Mouse (Mus musculus) forebrain, embryonic 13.5 days (tissue): ENCODE results near the gene Rasgrf2. TPM values are rescaled to one million over a fixed set of nuclear protein-coding genes. Genes with fewer than 3 reads are reported as not detected.
A peak's percentile ranks its signal among the peaks of the same experiment; 100 is the strongest.

Source experiments
- ATAC-seq: fragments of 200-750 bp; cut with Nextera tagmentation; 2 replicates; pipeline ENCODE4 v1.8.0; 2017
- H3K27ac ChIP-seq: fragments of 300-500 bp; sonication (generic); 2 replicates; pipeline ENCODE4 v1.5.1; 2015; ENCODE audit warnings: inconsistent platforms, mild to moderate bottlenecking, moderate library complexity
- H3K27me3 ChIP-seq: fragments of 300-500 bp; sonication (generic); 2 replicates; pipeline ENCODE4 v1.6.1; 2015; ENCODE audit warnings: mild to moderate bottlenecking, inconsistent platforms
- H3K36me3 ChIP-seq: fragments of 300-500 bp; sonication (generic); 2 replicates; pipeline ENCODE4 v1.6.1; 2015; ENCODE audit warnings: mild to moderate bottlenecking, inconsistent platforms; ENCODE audit not compliant: poor library complexity, severe bottlenecking
- H3K4me1 ChIP-seq: fragments of 300-500 bp; sonication (generic); 2 replicates; pipeline ENCODE4 v1.6.1; 2015; ENCODE audit warnings: inconsistent platforms
- H3K4me2 ChIP-seq: fragments of 300-500 bp; sonication (generic); 2 replicates; pipeline ENCODE4 v1.6.1; 2015; ENCODE audit warnings: inconsistent platforms, mild to moderate bottlenecking, moderate library complexity
- H3K4me3 ChIP-seq: fragments of 300-500 bp; sonication (generic); 2 replicates; pipeline ENCODE4 v1.5.1; 2015; ENCODE audit warnings: mild to moderate bottlenecking, inconsistent platforms
- H3K9ac ChIP-seq: fragments of 300-500 bp; sonication (generic); 2 replicates; pipeline ENCODE4 v1.6.1; 2015; ENCODE audit warnings: mild to moderate bottlenecking, inconsistent platforms
- H3K9me3 ChIP-seq: fragments of 300-500 bp; sonication (generic); replicated peaks from 2 replicates; pipeline ENCODE4 v1.6.1; 2016; ENCODE audit warnings: inconsistent platforms
- WGBS: fragments of 180-500 bp; shearing (Covaris S2); methylation state at CpG from one replicate; pipeline ENCODE4 v1.1.7; 2015; 5-methylcytosine and 5-hydroxymethylcytosine counted together
- polyA plus RNA-seq: library from polyadenylated mRNA; unstranded; fragments of >200 nt; fragmentation: Nextera tagmentation; extraction: Ambion mirVana; gene quantifications from 2 replicates; pipeline ENCODE4 v1.2.1, GENCODE M21; 2015

Rasgrf2 gene
- polyA plus RNA-seq, 1 experiment from 2014 or later: 0.97 TPM

DNA sequence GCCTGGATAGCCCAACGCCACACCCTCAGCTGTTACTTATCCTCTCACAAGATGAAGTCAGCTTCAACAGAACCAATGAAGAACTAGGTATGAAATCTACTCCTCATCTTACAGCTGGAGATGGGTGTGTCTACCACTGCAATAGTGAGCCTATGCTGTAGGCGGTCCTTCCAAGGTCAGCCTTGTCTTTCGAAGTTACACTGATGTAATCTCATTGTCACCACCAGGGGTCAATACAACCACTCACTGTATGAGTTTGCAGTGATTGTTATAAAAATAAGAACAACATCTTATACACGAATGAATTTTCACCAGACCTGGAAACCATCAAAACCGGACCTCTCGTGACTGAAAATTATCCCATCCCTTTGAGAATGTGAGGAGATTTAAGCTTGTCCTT, 238.3 kb downstream of the Rasgrf2 start:
- Histone ChIP-seq H3K4me1 (peaks cover 12% of the 10 kb centered on the region; the same call in 1 of the 2 replicates), H3K9me3 (no peaks in the 10 kb centered on the region), H3K27me3 (peaks cover 7% of the 10 kb centered on the region), H3K4me3 (no peak overlapping the region), H3K4me2 (no peak overlapping the region), H3K9ac (no peak overlapping the region), H3K36me3 (no peaks in the 10 kb centered on the region), H3K27ac (no peak overlapping the region)
- 82% methylated on average over 6 of the region's 6 CpGs for WGBS
- no peak for ATAC-seq

DNA sequence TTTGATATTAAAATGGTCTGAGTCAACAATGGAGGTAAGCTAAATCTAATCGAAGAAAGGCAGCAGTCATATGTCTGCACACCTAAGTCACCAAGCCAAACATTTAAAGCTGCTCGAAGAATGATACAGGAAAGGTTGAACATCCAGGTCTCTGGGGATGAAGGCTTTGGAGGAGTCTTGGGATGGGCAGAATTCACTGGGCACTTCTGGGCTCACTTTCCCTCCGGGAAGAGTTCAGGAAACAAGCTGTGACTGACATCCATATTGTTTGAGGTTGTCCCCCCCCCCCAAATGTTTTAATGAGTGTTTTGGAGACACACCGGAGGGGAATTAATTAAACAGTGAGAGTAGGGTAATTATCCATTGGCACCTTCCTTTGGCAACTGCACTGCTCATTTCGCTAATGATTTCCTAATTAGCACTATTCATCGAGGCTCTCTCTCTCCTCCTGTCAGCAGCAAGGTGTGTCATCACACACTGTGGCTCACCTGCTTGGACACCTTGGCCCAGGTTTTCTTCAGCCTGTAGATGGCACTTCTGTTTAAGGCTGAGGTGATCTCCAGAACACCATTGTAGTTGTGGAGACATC, 241.3 kb downstream of the Rasgrf2 start:
- Histone ChIP-seq H3K4me1 (peaks cover 12% of the 10 kb centered on the region; the same call in 1 of the 2 replicates), H3K9me3 (no peaks in the 10 kb centered on the region), H3K4me3 (no peak overlapping the region), H3K27me3 (peaks cover 7% of the 10 kb centered on the region), H3K27ac (no peak overlapping the region), H3K36me3 (no peaks in the 10 kb centered on the region), H3K4me2 (no peak overlapping the region), H3K9ac (no peak overlapping the region)
- WGBS: 45% methylated on average over 6 of the region's 6 CpGs
- peak; percentile 86 for ATAC-seq

DNA sequence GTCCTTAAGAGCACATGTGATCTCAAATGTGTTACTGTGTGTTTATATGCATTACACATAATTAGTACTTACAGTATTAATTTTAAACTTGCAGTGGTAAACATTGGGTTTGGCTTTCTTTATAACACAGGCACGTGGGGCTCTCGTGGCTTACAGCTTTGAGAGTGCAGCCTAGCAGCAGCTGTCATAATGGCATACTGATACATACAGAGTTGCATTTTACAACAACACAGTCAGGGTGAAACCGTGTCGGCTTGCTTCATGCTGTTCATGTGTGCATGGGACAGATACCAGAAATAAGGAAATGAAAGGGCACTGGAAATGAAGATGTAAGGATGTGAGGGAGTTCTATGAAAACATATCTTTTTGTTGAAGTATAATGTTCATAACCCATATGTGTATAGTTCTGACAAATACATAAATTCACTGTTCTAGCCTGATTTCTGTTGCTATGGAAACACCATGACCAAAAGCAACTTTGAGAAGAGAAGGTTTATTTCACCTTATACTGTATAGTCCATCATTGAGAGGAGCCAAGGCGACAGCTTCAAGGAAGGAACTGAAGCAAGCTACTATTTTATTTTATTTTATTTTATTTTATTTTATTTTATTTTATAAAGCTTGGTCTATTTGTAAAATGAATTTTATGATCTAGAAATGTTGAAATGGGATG, 246.6 kb downstream of the Rasgrf2 start:
- no peaks in the 10 kb centered on the region for H3K9me3 ChIP-seq
- H3K4me3 ChIP-seq: no peak overlapping the region
- no peak overlapping the region for H3K4me2 ChIP-seq
- no peaks in the 10 kb centered on the region for H3K27me3 ChIP-seq
- ATAC-seq: no peak
- no peak overlapping the region for H3K9ac ChIP-seq
- H3K4me1 ChIP-seq: 0 out of 2 replicates have a peak, but pooled peaks cover 3% of the 10 kb centered on the region
- H3K36me3 ChIP-seq: no peaks in the 10 kb centered on the region
- 86% methylated on average over 5 of the region's 5 CpGs for WGBS
- H3K27ac ChIP-seq: no peak overlapping the region

DNA sequence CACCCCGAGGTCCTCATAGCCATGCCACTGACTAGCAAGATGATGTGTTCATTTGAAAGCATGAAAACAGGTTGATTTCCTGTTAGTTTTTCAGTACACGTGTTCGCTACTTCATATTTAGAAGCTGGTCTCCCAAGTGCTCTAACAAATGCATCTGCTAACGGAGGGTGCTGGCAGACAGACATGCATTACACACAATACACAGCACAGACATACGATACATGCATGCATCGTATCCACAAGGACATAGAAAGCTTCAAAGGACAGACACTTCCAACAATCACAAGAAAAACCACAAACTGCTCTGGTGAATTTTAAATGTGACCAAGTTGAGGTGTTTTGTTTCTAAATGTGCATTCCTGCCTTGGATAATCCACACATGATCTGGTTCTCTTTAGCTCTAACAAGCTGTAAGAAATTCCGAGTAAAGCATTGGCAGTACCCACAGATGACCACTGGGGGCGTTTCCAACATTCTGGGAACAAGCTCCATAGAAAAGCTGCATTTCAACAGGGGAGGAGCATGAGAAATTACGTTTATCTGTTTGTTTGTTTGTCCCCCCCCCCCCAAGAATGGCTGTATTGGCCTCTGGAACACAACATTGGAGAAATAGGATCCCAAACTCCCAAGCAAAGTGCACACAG, 249.5 kb downstream of the Rasgrf2 start:
- Histone ChIP-seq H3K9me3 (no peaks in the 10 kb centered on the region), H3K4me1 (no peaks in the 10 kb centered on the region), H3K4me2 (no peak overlapping the region), H3K27ac (no peak overlapping the region), H3K9ac (no peak overlapping the region), H3K36me3 (no peaks in the 10 kb centered on the region), H3K27me3 (no peaks in the 10 kb centered on the region), H3K4me3 (no peak overlapping the region)
- ATAC-seq: peak; percentile 70
- WGBS: 57% methylated on average over 9 of the region's 9 CpGs

DNA sequence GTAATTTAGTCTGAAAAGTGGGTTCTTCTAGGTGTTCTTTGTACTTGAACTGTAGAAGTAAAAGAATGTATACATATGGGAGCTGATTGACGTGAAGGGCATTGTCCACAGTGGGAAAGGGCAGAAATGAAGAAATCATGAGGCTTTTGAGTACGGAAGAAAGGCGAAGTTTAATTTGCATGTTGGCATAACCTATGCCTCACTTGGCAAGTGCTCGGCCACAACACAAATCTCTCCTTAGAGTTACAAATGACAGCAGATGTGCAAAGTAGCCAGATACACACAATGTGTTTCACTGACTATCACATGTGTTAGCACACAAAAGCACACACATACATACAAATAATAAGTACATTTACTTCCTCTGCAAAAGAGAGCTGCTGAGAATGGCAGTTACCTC, 251.2 kb downstream of the Rasgrf2 start:
- Histone ChIP-seq H3K4me3 (no peak overlapping the region), H3K9me3 (no peaks in the 10 kb centered on the region), H3K27me3 (no peaks in the 10 kb centered on the region), H3K27ac (no peak overlapping the region), H3K36me3 (no peaks in the 10 kb centered on the region), H3K4me2 (no peak overlapping the region), H3K9ac (no peak overlapping the region), H3K4me1 (no peaks in the 10 kb centered on the region)
- WGBS: 85% methylated on average over 4 of the region's 4 CpGs
- no peak for ATAC-seq

DNA sequence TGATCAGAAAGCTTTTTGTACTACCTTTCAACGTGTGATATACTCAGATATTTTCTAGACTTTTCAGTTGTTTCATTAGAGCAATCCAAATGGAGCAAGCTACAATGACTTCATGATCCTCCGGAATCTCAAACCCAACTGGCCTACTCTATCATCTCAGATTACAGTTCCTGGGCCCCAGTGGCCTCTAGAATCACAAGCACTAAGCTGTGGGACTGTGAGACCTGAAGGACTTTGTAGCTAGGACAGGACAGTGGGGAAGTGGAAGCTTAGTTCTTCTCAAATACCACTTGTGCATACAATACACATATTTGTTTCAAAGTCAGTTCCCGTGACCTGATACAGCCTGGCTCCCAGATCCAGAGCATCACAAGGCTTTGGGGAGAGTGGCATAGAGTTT, 253.5 kb downstream of the Rasgrf2 start:
- no peaks in the 10 kb centered on the region for H3K9me3 ChIP-seq
- H3K27me3 ChIP-seq: no peaks in the 10 kb centered on the region
- no peaks in the 10 kb centered on the region for H3K4me1 ChIP-seq
- WGBS: 83% methylated on average over 3 of the region's 3 CpGs
- no peak overlapping the region for H3K4me2 ChIP-seq
- no peak overlapping the region for H3K9ac ChIP-seq
- H3K4me3 ChIP-seq: no peak overlapping the region
- no peaks in the 10 kb centered on the region for H3K36me3 ChIP-seq
- H3K27ac ChIP-seq: no peak overlapping the region
- ATAC-seq: no peak

DNA sequence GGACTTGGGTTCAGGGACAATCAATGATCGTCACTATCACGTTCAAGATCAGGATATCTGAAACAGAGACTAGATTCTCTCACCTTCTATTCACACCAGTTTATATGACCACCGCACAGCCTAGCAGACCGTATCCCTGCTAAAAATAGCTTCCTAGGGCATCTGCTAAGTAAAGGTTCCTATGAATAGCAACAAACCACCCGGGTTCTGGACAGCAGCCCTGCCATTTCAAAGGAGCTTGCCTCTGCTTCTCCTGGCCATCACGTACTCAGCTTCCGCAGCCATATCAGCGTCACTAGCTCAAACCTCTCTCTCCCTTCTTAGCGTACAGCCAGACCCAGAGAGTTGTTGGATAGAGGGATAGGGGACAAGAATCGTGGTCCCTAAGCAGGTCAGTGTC, 254.1 kb downstream of the Rasgrf2 start:
- Histone ChIP-seq H3K4me2 (no peak overlapping the region), H3K27ac (no peak overlapping the region), H3K9me3 (no peaks in the 10 kb centered on the region), H3K27me3 (no peaks in the 10 kb centered on the region), H3K36me3 (no peaks in the 10 kb centered on the region), H3K4me3 (no peak overlapping the region), H3K9ac (no peak overlapping the region), H3K4me1 (no peaks in the 10 kb centered on the region)
- 91% methylated on average over 10 of the region's 10 CpGs for WGBS
- no peak for ATAC-seq

DNA sequence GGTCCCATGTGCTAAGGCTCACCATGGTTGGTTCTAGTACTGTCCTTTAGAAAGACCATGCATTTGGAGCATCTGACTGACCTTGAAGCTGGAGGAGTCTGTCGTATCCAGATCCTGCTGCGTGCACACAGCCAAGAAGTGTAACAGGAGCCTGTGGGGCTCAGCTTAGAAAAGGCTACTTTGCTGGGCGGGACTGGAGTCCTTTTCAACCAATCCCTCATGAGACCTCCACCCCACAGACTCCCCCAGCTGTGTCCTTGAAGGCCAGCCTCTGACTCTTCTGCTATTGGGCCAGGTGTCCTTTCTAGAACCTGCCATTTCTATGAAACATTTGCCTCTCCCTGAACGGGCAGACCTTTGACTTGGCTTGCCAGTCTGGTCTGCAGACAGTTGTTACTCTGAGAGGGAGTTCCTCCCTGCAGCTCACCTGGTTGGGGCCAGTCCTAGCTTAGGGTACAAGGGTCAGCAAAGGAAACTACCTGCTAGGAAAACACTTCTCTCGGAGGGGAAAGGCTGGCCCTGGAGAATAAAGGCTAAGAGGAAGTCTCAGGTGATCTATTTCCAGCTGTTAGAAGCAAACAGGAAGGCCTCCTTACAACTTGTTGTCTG, 254.6 kb downstream of the Rasgrf2 start, which contains the start of gene Ckmt2:
TSS of gene Ckmt2 (minus strand) at position 145 of the 609 bp plus-strand sequence.
- no peaks in the 10 kb centered on the region for H3K4me1 ChIP-seq
- no peak within 1 kb of the TSS for H3K27ac ChIP-seq
- no peaks in the 10 kb centered on the region for H3K9me3 ChIP-seq
- WGBS: 80% methylated on average over 5 of the region's 5 CpGs
- H3K27me3 ChIP-seq: no peaks in the 10 kb centered on the region
- no peak within 1 kb of the TSS for H3K9ac ChIP-seq
- no peak for ATAC-seq
- no peak within 1 kb of the TSS for H3K4me3 ChIP-seq
- no peaks in the 10 kb centered on the region for H3K36me3 ChIP-seq
- H3K4me2 ChIP-seq: no peak within 1 kb of the TSS

DNA sequence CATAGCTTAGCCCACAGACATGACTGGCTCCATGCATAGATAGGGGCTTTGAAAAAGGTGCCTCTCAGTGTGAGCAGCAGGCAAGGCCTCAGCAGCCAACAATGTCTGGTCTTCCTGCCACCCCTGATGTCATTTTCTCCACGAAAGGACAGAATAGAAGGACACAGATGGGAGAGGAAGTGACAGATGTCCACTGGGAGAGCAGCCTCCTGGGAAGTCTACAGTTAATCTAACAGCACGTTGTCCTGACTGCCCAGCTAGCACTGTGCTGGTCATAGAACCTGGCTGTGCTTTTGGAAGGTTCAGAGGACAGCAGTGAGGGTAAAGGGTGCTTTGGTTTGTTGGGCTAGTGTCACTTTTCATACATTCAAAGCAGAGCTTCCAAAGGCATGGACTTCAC, 255.9 kb downstream of the Rasgrf2 start:
- Histone ChIP-seq H3K4me2 (no peak overlapping the region), H3K36me3 (no peaks in the 10 kb centered on the region), H3K27ac (no peak overlapping the region), H3K9me3 (no peaks in the 10 kb centered on the region), H3K27me3 (no peaks in the 10 kb centered on the region), H3K4me1 (no peaks in the 10 kb centered on the region), H3K9ac (no peak overlapping the region), H3K4me3 (no peak overlapping the region)
- 54% methylated on average over 2 of the region's 2 CpGs for WGBS
- no peak for ATAC-seq

DNA sequence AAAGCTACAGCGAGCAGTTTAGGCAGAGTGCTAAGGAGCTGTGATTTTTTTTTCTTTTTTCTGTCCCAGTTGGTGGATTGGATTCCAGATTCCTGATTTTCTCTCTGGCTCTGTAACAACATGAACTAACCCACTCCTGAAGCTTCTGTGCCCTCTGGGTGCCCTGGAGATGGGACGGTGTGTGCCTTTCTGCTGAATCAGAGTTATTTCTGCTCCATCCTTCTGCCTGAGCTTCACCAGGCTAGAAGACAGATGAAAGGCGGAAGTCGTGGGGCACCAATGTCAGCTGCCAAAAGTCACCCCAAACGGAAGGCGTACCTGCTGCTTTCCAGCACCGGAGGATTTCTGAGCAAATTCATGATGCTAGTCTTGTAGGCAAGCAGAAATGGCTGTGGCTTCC, 256.9 kb downstream of the Rasgrf2 start:
- WGBS: 90% methylated on average over 7 of the region's 7 CpGs
- Histone ChIP-seq H3K9ac (no peak overlapping the region), H3K9me3 (no peaks in the 10 kb centered on the region), H3K36me3 (no peaks in the 10 kb centered on the region), H3K27ac (no peak overlapping the region), H3K27me3 (no peaks in the 10 kb centered on the region), H3K4me1 (no peaks in the 10 kb centered on the region), H3K4me3 (no peak overlapping the region), H3K4me2 (no peak overlapping the region)
- no peak for ATAC-seq

DNA sequence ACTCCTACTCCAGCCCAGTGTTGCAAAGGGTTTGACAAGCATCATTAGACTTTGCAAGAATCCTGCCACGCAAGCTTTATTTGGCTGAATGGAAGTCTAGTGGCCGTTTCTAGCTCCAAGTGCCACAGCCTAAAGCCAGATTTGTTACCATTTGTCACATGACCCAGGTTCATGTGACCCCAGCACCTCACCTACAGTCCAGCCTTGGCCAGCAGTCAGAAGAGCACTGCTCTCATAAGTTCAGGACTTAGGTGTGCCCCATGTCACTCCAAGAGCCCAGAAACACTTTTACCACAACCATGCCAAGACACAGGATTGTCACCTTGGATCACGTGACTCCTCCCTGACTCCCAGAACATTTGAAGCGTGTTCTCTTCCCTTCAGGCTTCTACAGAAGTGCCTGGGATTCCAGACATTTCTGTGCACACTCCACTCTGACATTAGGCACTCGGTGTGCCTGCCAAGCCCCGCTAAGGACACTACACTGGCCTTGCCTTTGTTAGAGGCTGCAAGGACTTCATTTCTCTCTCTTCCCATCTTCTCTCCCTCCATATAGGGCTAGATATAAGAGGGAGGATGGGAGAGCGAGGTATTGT, 257.6 kb downstream of the Rasgrf2 start:
- no peak overlapping the region for H3K4me3 ChIP-seq
- no peak for ATAC-seq
- H3K36me3 ChIP-seq: no peaks in the 10 kb centered on the region

DNA sequence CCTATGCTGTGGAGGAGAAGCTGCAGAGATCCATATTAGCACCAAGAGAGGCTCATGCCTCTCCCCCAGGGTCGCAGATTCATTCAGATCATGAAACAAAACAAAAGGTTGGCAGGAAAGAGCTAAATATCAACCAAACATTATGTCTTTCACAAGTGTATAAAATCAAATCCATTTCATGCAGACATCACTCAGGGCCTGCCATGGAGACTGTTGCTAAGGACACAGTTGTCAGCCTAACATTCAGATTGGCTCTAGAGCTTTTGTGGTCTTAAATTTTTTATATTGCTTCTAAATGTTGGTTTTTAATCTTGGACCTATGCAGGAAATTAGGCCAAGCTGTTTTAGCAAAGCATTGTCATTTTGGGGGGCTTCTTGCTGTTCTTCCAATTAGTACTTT, 262.9 kb downstream of the Rasgrf2 start:
- H3K4me3 ChIP-seq: no peak overlapping the region
- H3K9me3 ChIP-seq: no peaks in the 10 kb centered on the region

More for the DNA sequence above, 257.6 kb downstream of the Rasgrf2 start:
- Histone ChIP-seq H3K27me3 (no peaks in the 10 kb centered on the region), H3K9me3 (no peaks in the 10 kb centered on the region), H3K4me2 (no peak overlapping the region), H3K27ac (no peak overlapping the region), H3K9ac (no peak overlapping the region), H3K4me1 (no peaks in the 10 kb centered on the region)
- 85% methylated on average over 7 of the region's 7 CpGs for WGBS

More for the DNA sequence above, 262.9 kb downstream of the Rasgrf2 start:
- Histone ChIP-seq H3K27ac (no peak overlapping the region), H3K9ac (no peak overlapping the region), H3K36me3 (no peaks in the 10 kb centered on the region), H3K4me1 (no peaks in the 10 kb centered on the region), H3K27me3 (no peaks in the 10 kb centered on the region), H3K4me2 (no peak overlapping the region)
- 86% methylated on average over 1 of the region's 1 CpGs for WGBS
- ATAC-seq: no peak
